Mouse (Mus musculus): ENCODE data around the gene Smg9.

Smg9 gene

DNA sequence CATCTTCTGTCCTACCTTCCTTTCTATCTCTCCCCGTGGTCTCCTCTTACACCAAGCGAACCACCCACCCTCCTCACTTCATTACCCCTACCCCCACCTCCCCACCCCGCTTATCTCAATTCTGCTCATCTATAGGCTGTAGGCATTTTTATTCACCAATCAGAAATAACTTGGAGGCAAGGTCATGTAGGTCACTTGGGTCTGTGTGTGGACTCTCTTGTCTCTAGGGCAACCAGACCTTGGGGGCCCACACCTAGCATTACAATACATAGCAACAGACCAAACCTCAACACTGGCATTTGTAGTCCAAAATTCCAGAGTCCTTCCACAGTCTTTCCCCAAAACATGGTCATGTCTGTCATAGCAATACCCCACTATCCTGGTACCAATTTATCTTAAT is 11.4 kb downstream of the Smg9 start:
- no peak for DNase-seq

- DNase-seq: no peak
Measured at GRCm38 (mm10) chr7:24413630-24414029, 14.2 kb downstream of the Smg9 start.

GRCm38 (mm10) chr7:24415261-24415660 is 15.8 kb downstream of the Smg9 start:
- no peak for DNase-seq

- no peak for DNase-seq
Measured at GRCm38 (mm10) chr7:24419579-24419978, 20.2 kb downstream of the Smg9 start.

DNA sequence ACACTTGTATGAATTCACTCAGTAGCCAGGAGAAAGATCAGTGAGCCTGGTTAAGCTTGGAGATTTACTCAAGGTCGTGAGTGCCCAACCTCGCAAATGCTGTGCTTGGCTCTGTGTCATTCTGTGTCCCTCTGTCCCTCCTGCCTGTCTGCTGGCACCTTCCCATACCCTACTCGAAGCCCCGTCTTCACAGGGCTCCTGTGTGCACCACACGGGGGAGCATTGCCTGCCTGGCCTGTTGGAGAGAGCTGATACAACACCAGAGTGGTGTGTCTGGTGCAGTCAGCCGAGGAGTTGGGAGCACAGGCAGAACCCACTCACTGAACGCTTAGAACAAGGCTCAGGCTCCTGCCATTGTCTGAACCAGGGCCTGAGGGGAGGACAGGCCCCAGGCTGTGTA is 22.2 kb downstream of the Smg9 start:
- peak; percentile 51 to 59 for DNase-seq

DNA sequence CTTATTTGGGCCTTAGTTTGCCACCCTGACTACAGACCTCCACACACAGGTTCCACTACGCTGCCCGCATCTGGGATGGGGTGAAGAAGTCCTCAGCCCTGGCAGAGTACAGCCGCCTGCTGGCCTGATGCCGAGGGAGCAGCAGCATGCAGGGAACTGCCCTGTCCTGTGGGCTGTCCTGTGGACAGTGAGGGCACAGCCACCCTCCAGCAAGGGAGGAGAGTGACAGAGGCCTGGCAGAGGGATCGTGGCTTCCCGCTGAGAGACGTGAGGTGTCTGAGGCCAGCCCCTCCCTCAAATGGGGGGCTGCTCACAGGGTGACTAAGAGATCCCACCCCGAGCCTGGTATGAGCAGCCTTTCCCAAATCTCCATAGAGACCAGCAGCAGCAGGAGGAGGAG is 22.8 kb downstream of the Smg9 start:
- peak; percentile 63 to 75 for DNase-seq

- peak in 1 of 2 experiments; percentile 29 for DNase-seq
Measured at GRCm38 (mm10) chr7:24423107-24423763, 23.8 kb downstream of the Smg9 start.

DNA sequence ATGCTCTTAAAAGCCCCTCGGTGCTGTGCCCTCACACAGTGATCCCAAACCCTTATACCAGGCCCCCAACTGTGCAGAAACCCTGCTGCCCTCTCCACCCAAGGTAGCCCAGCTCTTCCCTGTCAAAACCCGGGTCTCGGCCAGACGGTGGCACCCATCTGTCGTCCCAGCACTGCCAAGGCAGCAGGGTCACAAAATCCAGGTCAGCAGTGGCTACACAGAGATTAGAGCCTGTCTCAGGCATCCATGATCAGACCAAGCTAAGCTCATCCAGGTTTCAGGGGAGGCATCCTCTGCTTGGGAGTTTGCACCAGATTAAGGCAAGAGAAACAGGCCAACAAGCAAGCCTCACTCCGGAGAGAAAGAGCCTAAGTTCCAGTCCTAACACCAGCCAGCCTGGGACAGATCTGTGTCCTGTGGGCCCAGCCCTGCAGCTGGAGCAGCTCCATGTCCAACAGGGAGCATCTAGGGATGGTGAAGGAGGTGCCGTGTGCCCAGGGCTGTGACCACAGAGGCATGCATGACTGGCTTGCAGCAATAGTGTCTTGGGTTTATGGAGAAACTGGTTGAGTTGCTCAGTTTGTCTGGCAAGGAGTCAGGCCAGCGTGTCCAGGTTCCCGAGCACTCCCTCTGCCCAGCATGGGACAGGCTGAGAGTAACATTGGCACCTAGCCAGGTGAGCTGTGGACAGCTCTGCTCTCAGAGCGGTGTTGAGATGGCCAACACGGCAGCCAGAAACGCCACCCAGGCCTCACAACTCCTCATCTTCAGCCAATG is 24.7 kb downstream of the Smg9 start:
- peak; percentile 82 to 85 for DNase-seq

DNA sequence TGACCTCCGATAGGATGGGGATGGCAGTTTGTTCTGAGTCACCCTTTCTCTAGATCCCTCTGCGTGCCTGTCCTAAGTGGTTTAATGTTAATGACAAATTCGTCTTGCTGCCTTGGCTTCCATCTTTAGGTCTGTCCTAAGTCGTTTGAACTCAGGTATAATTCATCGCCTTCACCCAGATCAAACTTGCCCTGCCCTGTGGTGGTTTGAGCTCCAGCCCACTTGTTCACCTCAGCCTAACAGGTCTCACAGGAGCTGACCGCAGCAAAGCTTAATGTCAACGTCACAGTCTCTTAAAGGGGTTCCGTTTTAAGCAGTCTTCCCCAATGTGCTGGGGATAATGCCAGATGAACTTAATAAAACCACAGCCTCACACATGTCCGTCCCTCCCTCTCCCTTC is 26.5 kb downstream of the Smg9 start:
- peak in 1 of 2 experiments; percentile 11 for DNase-seq

DNA sequence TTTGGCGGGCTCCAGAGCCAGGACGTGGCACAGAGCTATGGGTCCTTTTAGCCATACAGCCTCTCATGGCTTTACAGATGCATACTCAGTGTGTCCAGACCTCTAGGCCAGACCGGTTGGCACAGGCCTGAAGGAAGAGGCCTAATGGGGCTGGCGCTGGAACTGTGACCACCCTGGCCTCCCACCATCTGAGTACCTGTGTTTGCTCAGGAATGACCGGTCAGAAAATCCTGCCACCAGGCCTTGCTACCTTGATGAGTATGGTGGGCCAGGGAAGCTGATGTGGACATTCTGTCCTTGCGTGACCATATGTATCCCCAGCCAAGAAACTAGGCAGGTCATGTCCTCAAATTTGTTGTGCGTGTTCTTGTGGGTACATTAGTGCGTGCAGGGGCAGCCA is 27.7 kb downstream of the Smg9 start:
- peak in 1 of 2 experiments; percentile 28 for DNase-seq

GRCm38 (mm10) chr7:24428725-24429124 is 29.3 kb downstream of the Smg9 start:
- peak in 1 of 2 experiments; percentile 44 for DNase-seq

DNA sequence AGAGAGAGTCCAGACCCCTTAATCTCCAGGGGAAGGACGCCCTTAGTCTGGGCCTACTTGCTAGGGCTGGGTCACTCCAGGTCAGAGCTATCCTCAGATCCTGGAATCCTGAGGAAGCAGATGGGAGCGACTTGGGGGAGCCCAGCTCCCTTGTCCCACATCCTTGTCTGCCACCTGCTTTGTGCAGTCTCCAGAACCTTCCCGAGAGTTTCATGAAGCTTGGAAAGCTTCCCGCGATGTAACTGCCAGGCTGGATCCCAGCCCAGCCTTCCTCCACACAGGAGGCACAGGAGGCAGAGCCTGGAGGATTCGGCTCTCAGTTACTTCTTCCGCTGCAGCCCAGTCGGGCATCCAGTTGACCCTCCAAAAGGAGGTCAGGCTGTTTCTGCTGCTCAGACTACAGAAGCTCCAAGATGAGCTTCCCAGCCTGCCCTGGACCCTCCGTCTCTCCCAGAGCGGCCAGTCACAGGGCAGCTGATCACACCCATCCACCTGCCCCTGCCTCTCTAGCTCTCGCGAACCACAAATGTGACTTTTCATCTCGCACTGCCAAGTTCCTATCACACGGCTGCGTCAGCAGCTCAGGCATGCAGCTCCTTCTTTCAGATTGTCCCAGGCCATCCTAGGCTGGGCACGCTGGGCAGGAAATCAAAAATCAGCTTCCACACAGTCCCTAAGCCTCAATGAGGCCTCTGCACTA is 30.1 kb downstream of the Smg9 start:
- DNase-seq: peak; percentile 95

DNA sequence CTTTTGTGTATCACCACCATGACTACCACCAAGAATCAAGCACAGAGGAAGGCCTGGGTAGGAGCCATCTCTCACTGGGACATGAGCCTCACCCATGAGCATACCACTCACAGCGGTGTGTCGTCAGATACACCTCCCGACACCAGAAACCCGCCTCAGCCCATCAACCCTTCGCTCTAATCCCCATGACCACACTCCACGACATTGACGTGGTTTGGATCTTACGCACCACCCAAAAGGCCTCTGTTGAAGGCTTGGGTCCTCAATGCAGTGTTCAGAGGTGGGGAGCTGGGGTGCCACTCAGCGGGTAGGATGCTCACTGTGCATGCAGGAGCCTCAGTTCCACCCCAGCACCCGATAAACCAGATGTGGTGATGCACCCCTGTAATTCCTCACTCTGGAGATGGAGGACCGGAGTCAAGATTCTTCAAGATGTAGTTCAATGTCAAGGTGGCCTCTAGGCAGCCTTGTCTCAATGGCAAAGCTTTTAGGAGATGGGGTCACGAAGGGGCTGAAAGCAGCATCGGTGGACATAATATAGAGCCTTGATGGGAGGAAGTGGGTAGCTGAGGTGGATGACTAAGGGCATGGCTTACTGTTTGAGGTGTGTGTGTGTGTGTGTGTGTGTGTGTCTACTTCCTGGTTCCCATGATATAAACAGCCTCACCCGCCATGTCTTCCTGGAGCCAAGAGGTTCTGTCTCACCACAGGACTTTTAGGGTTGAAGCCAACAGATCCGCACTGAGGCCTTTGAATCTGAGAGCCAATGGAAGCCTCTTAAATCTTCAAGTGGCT is 31.3 kb downstream of the Smg9 start:
- peak in 1 of 2 experiments; percentile 27 for DNase-seq

DNA sequence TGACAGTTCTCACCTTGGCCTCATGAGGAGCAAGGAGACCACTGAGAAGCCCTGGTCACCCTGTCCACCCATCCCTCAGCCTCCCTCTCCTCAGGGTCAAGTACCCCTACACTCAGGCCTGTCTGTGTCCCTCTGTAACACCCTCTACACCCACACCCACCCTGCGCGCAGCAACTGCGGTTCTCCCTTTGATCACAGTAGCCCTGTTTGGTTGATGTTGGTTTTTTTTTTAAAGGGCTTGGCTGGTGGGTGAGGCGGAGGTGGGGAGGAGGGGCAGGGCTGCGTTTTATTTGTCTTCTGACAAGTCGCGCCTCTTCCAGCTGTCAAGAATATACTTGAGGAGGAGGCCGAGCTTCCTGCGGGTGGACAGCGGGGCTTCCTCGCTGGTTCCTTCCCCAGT is 32.3 kb downstream of the Smg9 start:
- no peak for DNase-seq

GRCm38 (mm10) chr7:24435305-24435704 is 35.9 kb downstream of the Smg9 start:
- no peak for DNase-seq

GRCm38 (mm10) chr7:24437981-24438380 is 38.6 kb downstream of the Smg9 start:
- DNase-seq: peak; percentile 76 to 81

- peak in 1 of 2 experiments; percentile 15 for DNase-seq
Measured at GRCm38 (mm10) chr7:24439191-24439590, 39.8 kb downstream of the Smg9 start.

- DNase-seq: no peak
Measured at GRCm38 (mm10) chr7:24439891-24440290, 40.5 kb downstream of the Smg9 start.

DNA sequence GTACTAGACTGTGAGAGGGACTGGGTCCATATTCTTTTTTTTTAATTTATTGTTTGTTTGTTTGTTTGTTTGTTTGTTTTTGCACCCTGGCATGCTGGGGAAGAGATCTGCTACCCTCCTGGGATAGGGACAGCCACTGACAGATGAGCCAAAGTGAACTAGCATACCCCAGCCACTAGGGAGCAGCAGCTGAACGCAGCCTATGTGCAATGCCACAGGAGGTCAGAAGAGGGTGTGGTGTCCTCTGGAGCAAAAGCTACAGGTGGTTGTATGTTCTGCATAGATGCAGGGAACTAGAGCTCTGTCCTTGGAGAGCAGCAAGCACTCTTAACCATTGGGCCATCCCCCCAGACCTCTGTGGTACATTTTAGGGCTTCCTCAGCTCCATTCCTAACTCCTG is 42.4 kb downstream of the Smg9 start:
- peak; percentile 77 to 83 for DNase-seq

GRCm38 (mm10) chr7:24442313-24442712 is 42.9 kb downstream of the Smg9 start:
- DNase-seq: no peak

GRCm38 (mm10) chr7:24445266-24445926 is 46.0 kb downstream of the Smg9 start:
- DNase-seq: no peak

DNA sequence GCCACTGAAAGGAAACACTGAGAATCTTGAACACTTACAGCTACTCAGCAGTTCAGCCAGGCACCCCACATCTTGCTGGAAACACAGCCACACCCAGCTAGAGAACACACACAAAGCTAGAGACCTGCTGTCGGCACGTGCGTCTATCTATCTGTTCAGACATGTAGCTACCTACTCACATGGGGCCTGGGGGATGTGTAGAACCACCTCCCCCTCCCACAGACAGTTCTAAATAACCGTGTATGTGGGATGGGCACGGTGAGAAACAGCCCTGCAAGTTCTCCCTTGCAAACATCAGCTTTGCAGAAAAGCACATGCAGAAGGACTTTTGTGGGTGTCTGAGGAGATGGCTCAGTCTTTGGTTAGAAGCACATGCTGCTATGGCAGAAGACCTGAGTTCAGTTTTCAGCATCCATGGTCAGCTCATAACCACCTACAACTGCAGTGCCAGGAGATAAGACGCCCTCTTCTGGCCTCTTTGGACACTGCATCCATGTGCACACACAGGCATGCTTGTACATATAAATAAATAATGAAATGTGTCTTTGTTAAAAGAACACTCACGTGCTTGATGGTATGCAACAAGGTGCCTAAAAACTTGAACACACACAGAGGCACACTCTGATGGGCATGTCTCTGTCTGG is 47.4 kb downstream of the Smg9 start:
- no peak for DNase-seq

Measured in cerebellum, postnatal 25 days (tissue).